Mouse (Mus musculus) neural tube, embryonic 11.5 days (tissue): Measurements from ENCODE around the gene Tbk1. TPM values are rescaled to one million over a fixed set of nuclear protein-coding genes. Genes with fewer than 3 reads are reported as not detected.

ENCODE experiments used
- ATAC-seq: fragments of 200-750 bp; cut with Nextera tagmentation; 2 replicates; pipeline ENCODE4 v1.8.0; 2017; ENCODE audit warnings: moderate number of reproducible peaks, mild to moderate bottlenecking, moderate TSS enrichment, moderate library complexity; ENCODE audit not compliant: insufficient read depth, low FRiP score, low TSS enrichment
- DNase-seq: peaks from one replicate; pipeline ENCODE4 v3.0.0-alpha.2; 2015; ENCODE audit warnings: low spot score
- H3K27ac ChIP-seq: fragments of 300-500 bp; sonication (generic); 2 replicates; pipeline ENCODE4 v1.5.1; 2014; ENCODE audit warnings: low read depth, mild to moderate bottlenecking, low read length
- H3K27me3 ChIP-seq: fragments of 300-500 bp; sonication (generic); 2 replicates; pipeline ENCODE4 v1.6.1; 2014; ENCODE audit warnings: mild to moderate bottlenecking, low read length, mixed read lengths; ENCODE audit not compliant: control insufficient read depth, insufficient read depth
- H3K36me3 ChIP-seq: fragments of 300-500 bp; sonication (generic); 2 replicates; pipeline ENCODE4 v1.6.1; 2014; ENCODE audit warnings: mild to moderate bottlenecking, low read length, moderate library complexity, mixed read lengths; ENCODE audit not compliant: control insufficient read depth, insufficient read depth
- H3K4me1 ChIP-seq: fragments of 300-500 bp; sonication (generic); 2 replicates; pipeline ENCODE4 v1.6.1; 2014; ENCODE audit warnings: low read length, mixed read lengths; ENCODE audit not compliant: control insufficient read depth, insufficient read depth
- H3K4me2 ChIP-seq: fragments of 300-500 bp; sonication (generic); 2 replicates; pipeline ENCODE4 v1.6.1; 2014; ENCODE audit warnings: low read depth, mild to moderate bottlenecking, moderate library complexity
- H3K4me3 ChIP-seq: fragments of 300-500 bp; sonication (generic); 2 replicates; pipeline ENCODE4 v1.5.1; 2014; ENCODE audit warnings: low read depth, low read length
- H3K9ac ChIP-seq: fragments of 300-500 bp; sonication (generic); 2 replicates; pipeline ENCODE4 v1.6.1; 2014; ENCODE audit warnings: mild to moderate bottlenecking, low read length
- H3K9me3 ChIP-seq: fragments of 300-500 bp; sonication (generic); 2 replicates; pipeline ENCODE4 v1.6.1; 2016; ENCODE audit warnings: low read length; ENCODE audit not compliant: control insufficient read depth
- WGBS: fragments of 180-500 bp; shearing (Covaris S2); extraction: QIAGEN DNeasy Blood & Tissue Kit; methylation state at CpG from one replicate; pipeline ENCODE4 v1.1.7; 2014; 5-methylcytosine and 5-hydroxymethylcytosine counted together
- polyA plus RNA-seq: library from polyadenylated mRNA; unstranded; fragments of >200 nt; fragmentation: Nextera tagmentation; extraction: Ambion mirVana; gene quantifications from 2 replicates; pipeline ENCODE4 v1.2.1, GENCODE M21; 2014

Gene Tbk1
- polyA plus RNA-seq, 1 experiment from 2014 or later, result 32.4 TPM

DNA sequence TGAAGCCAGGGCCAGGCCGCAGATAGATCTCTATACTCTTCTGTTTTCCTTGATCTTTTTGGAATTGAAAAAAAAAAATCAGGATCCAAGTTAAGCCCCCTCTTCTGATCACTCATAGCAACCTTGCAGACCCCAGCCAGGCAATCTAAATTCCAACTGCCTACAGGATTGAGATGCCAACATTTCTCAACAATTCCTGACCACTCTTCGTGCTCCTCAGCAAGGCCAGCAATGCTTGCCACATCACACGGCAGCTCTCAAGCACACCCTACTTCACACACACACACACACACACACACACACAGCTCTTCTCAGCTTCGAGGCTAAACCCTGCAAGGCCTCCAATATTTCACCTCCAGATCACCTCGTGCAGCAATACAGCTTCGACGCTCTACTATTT, 37.1 kb upstream of the Tbk1 start:
- Histone ChIP-seq H3K27me3 (no peaks in the 10 kb centered on the region), H3K4me2 (no peak overlapping the region), H3K27ac (no peak overlapping the region), H3K9me3 (no peaks in the 10 kb centered on the region), H3K9ac (no peak overlapping the region), H3K4me3 (no peak overlapping the region), H3K36me3 (no peaks in the 10 kb centered on the region), H3K4me1 (no peaks in the 10 kb centered on the region)
- ATAC-seq (no peak), DNase-seq (no peak)
- 90% methylated on average over 7 of the region's 7 CpGs for WGBS

DNA sequence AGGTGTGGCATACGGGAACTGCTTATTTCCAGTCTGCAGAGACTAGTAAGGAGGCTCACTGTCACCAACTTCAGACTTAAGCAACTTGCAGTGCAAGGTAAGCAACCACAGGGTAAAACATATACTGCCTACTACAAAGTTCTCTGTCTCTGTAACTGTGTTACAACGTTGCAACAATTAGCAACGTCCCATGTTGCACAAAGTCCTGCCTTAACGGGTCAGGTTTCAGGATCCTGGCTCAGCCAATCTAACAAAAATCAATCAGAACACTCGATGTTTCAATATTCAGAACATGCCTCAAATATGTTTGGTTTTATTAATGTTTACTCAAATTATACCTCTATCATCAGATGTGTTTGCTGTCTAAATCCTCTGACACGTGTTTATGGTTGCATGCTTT, 35.8 kb upstream of the Tbk1 start:
- no peak for ATAC-seq
- Histone ChIP-seq H3K36me3 (no peaks in the 10 kb centered on the region; the same call in 1 of the 2 replicates), H3K9me3 (no peaks in the 10 kb centered on the region), H3K4me3 (no peak overlapping the region), H3K4me1 (no peaks in the 10 kb centered on the region), H3K27ac (no peak overlapping the region), H3K9ac (no peak overlapping the region), H3K4me2 (no peak overlapping the region), H3K27me3 (no peaks in the 10 kb centered on the region)
- no peak for DNase-seq
- WGBS, result 90% methylated on average over 6 of the region's 6 CpGs

DNA sequence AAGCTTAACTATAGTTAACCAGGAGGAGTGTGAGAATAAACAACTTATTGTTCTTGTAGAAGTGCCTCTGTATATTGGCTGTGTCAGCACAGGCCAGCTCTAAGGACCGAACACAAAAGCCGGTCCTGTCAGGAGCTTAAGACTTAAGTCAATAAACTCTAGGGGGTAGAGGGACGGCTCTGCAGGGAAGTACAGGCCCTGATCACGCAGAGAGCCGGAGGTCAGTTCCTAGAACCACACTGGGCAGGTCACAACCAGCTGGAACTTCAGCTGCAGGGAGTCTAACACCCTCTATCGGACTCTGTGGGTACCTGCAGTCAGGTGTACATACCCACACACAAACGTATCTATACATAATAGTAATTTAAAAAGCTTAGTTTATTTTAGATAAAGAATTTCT, 29.3 kb upstream of the Tbk1 start:
- ATAC-seq, result no peak
- no peak for DNase-seq
- no peak overlapping the region for H3K9ac ChIP-seq
- no peaks in the 10 kb centered on the region for H3K27me3 ChIP-seq
- no peaks in the 10 kb centered on the region for H3K9me3 ChIP-seq
- H3K4me2 ChIP-seq, result no peak overlapping the region
- peaks cover 2% of the 10 kb centered on the region for H3K36me3 ChIP-seq
- 59% methylated on average over 7 of the region's 7 CpGs for WGBS
- H3K4me1 ChIP-seq, result no peaks in the 10 kb centered on the region
- H3K4me3 ChIP-seq, result no peak overlapping the region
- H3K27ac ChIP-seq, result no peak overlapping the region

DNA sequence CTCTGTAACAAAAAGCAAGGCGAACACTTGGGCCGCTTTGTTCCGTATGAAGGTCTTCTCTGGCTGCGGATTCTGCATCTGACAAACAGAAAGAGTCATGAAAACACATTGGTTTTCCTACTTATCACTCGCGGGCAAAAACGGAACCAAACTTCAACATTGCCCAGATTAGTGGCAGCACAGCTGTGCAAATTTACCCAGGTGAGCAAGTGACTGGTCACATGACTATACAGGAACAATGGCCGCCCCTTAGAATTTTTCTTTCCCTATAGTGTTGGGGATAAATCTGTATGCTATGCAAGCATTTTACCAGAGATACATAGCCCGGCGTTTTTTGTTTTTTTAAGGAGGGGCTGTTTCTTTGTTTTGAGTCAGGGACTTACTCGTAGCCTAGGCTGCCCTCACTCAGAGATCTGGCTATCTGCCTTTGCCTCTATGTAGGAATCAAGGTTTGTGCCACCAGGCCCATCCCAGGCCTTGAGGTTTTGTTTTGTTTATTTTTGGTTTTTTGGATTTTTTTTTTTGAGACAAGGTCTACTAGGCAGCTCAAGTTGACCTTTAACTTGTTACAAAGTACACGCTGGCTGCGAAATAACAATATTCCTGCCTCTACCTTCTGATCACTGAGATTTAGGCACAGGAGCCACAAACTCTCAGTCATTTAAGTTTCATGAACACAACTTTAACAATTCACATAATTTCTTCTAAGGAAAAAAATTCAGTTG, 28.7 kb upstream of the Tbk1 start:
- no peak overlapping the region for H3K4me3 ChIP-seq
- H3K4me1 ChIP-seq, result no peaks in the 10 kb centered on the region
- DNase-seq, result no peak
- no peaks in the 10 kb centered on the region for H3K27me3 ChIP-seq
- no peaks in the 10 kb centered on the region for H3K9me3 ChIP-seq
- H3K4me2 ChIP-seq, result no peak overlapping the region
- peaks cover 4% of the 10 kb centered on the region for H3K36me3 ChIP-seq
- no peak for ATAC-seq
- WGBS, result 96% methylated on average over 13 of the region's 13 CpGs
- no peak overlapping the region for H3K27ac ChIP-seq
- no peak overlapping the region for H3K9ac ChIP-seq

DNA sequence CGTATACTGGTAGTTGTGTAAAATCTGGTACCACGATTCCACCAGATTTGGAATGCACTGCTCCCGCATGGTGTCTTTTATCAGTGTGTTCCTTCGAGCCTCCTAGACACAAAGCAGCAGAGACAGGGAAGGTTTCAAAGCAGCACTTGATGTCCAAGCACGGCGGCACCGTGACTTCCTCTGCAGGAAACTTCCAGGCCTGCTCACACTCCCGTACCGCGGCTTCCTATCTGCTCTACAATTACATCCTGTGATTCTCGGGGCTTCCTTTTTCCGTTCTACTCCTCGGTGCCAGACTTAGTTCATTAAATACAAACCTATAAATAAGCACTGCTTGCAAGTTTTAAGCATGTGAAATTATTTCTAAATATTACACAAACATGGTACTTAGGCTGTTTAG, 27.0 kb upstream of the Tbk1 start:
- no peak overlapping the region for H3K9ac ChIP-seq
- ATAC-seq (no peak), DNase-seq (no peak)
- 93% methylated on average over 13 of the region's 13 CpGs for WGBS
- H3K4me2 ChIP-seq, result no peak overlapping the region
- no peaks in the 10 kb centered on the region for H3K4me1 ChIP-seq
- H3K27me3 ChIP-seq, result no peaks in the 10 kb centered on the region
- H3K36me3 ChIP-seq, result peaks cover 8% of the 10 kb centered on the region
- no peaks in the 10 kb centered on the region for H3K9me3 ChIP-seq
- H3K4me3 ChIP-seq, result no peak overlapping the region
- no peak overlapping the region for H3K27ac ChIP-seq

DNA sequence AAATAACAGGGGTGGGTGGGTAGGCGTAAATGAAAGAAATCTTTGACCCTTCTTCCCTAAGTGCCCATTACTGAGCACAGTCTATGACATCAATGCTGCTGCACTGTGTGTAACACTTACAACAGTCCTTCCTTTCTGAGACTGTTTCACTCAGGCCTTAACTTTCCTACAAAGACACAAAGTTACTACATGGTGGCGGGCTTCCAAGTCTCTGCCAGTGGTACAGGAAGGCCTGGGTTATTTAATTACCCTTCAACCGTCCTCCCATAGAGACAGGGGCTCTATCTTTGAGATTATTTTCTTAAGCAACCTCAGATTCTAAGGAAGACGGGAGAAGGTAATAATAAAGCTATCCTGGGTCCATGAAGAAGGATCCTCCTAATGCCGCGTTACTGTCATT, 25.9 kb upstream of the Tbk1 start:
- DNase-seq (no peak), ATAC-seq (no peak)
- H3K4me2 ChIP-seq, result no peak overlapping the region
- H3K27ac ChIP-seq, result no peak overlapping the region
- H3K9me3 ChIP-seq, result no peaks in the 10 kb centered on the region
- no peaks in the 10 kb centered on the region for H3K27me3 ChIP-seq
- H3K36me3 ChIP-seq, result peaks cover 11% of the 10 kb centered on the region
- no peak overlapping the region for H3K9ac ChIP-seq
- no peak overlapping the region for H3K4me3 ChIP-seq
- 92% methylated on average over 6 of the region's 6 CpGs for WGBS
- no peaks in the 10 kb centered on the region for H3K4me1 ChIP-seq

DNA sequence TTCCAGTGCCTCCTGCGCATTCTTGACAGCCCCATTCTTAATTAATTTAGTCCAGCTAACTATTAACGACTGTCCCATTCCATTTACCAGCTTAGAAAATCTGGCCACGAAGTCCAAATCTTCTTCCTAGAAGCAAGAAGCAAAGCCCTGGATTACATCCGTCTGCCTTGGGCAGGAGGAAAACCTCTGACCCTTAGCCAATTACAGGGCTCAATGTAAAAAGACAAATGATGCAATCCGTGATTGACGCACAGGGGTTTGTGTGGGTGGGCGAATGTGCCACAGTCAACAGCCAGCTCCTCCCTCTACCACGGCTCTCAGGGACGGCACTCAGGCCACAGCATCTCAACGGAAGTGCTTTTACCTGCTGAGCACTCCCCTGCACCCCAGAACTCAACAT, 25.0 kb upstream of the Tbk1 start:
- 85% methylated on average over 9 of the region's 10 CpGs for WGBS
- Histone ChIP-seq H3K4me1 (no peaks in the 10 kb centered on the region), H3K36me3 (peaks cover 20% of the 10 kb centered on the region)

DNA sequence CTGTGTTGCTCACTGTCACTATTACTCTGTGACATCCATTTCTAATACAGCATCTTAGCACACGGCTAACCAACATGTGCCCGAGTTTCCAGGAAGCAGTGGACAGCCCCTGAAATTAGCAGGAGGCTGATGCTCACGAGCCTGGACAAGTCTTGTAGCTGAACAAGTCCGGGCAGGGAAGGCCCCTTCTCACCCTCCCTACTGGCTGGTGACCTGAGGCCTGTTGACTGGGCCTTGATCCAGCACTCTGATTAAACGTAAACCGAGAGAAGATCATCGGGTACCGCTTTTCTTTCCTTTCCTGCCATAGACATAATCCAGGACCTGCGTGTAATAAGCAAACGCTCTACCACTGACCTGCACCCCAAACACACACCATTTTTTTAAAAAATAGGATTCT, 21.6 kb upstream of the Tbk1 start:
- Histone ChIP-seq H3K4me1 (no peaks in the 10 kb centered on the region), H3K4me2 (no peak overlapping the region), H3K9me3 (no peaks in the 10 kb centered on the region), H3K27ac (no peak overlapping the region), H3K9ac (no peak overlapping the region), H3K36me3 (peaks cover 36% of the 10 kb centered on the region), H3K27me3 (no peaks in the 10 kb centered on the region), H3K4me3 (no peak overlapping the region)
- WGBS, result 91% methylated on average over 10 of the region's 10 CpGs
- ATAC-seq (no peak), DNase-seq (no peak)

More for the DNA sequence above, 25.0 kb upstream of the Tbk1 start:
- H3K9me3 ChIP-seq, result no peaks in the 10 kb centered on the region
- no peak overlapping the region for H3K27ac ChIP-seq
- no peak overlapping the region for H3K9ac ChIP-seq
- ATAC-seq, result no peak
- no peaks in the 10 kb centered on the region for H3K27me3 ChIP-seq
- no peak overlapping the region for H3K4me2 ChIP-seq
- H3K4me3 ChIP-seq, result no peak overlapping the region
- DNase-seq, result no peak

DNA sequence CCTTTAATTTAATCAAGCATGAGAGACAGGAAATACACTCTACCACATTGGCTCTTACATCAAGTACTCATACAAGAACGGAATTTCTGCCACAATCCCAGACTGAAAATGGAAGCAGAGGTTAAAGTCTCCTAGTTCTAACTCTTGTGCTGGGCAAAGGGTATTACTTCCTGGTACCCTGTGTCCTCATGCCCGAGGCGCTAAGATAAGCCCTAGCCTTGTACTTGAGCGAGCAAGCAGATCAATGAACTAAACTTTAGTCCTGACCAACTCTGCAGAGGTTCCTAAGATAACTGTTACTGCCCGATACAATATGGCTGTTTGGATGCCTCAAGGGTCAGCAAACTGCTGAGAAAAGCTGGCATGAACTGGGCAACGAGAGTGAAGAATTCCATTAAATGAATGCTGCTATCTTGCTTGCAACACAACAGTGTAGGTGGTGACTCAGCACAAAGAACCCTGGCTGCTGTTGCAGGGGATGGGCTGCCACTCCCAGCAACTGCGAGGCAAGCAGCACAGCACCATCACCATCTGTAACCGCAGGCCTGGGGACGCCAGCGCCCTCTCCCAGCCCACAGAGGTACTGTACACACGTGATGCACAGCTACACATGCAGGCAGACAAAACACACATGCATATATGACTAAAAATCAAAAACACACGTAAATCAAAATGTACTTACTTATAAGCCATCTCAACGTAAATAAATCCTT, 18.2 kb upstream of the Tbk1 start:
- Histone ChIP-seq H3K27ac (no peak overlapping the region), H3K9ac (no peak overlapping the region), H3K27me3 (no peaks in the 10 kb centered on the region), H3K4me3 (no peak overlapping the region), H3K9me3 (no peaks in the 10 kb centered on the region), H3K4me2 (no peak overlapping the region), H3K36me3 (peaks cover 39% of the 10 kb centered on the region), H3K4me1 (no peaks in the 10 kb centered on the region)
- ATAC-seq, result no peak
- DNase-seq, result no peak
- 94% methylated on average over 13 of the region's 13 CpGs for WGBS
